Mouse (Mus musculus) brain, embryonic 14.5 days (tissue): ENCODE data around the gene Spdye4b.

Experiments used
- CTCF ChIP-seq: fragments of 200-500 bp; IDR thresholded peaks from 2 replicates; pipeline ENCODE4 v1.5.1; 2012; ENCODE audit warnings: inconsistent platforms, mild to moderate bottlenecking, moderate library complexity, borderline replicate concordance; ENCODE audit not compliant: insufficient read depth, insufficient read length; ENCODE audit errors: extremely low read depth
- POLR2A ChIP-seq: fragments of 200-500 bp; IDR thresholded peaks from 2 replicates; pipeline ENCODE4 v1.6.1; 2012; ENCODE audit warnings: mild to moderate bottlenecking, inconsistent platforms, borderline replicate concordance; ENCODE audit not compliant: poor library complexity, insufficient read depth, insufficient read length, severe bottlenecking; ENCODE audit errors: extremely low read depth

- TF ChIP-seq CTCF (no peak), POLR2A (no peak)
Observed at GRCm38 (mm10) chr5:143153756-143154155, 27.1 kb upstream of the Spdye4b start.
